Mouse (Mus musculus): ENCODE measurements around the gene Abhd14a.

The Abhd14a gene

GRCm38 (mm10) chr9:106452821-106453220 is 5.3 kb upstream of the Abhd14a start:
- no peak for DNase-seq (ENCODE audit: low spot score in 2 of 2)

- DNase-seq (ENCODE audit: low spot score in 2 of 2): no peak
Observed at GRCm38 (mm10) chr9:106452351-106452750, 4.9 kb upstream of the Abhd14a start.

- no peak for DNase-seq (ENCODE audit: low spot score in 2 of 2)
Observed at GRCm38 (mm10) chr9:106451899-106452298, 4.4 kb upstream of the Abhd14a start.

GRCm38 (mm10) chr9:106451298-106451697 is 3.8 kb upstream of the Abhd14a start:
- DNase-seq (ENCODE audit: low spot score in 2 of 2): no peak

- DNase-seq (ENCODE audit: low spot score in 2 of 2): no peak
Observed at GRCm38 (mm10) chr9:106450661-106451060, 3.2 kb upstream of the Abhd14a start.

GRCm38 (mm10) chr9:106449947-106450346 is 2.5 kb upstream of the Abhd14a start:
- DNase-seq (ENCODE audit: low spot score in 2 of 2): no peak

- no peak for DNase-seq (ENCODE audit: low spot score in 2 of 2)
Observed at GRCm38 (mm10) chr9:106448498-106449031, 1.1 kb upstream of the Abhd14a start.

GRCm38 (mm10) chr9:106447951-106448350 is 473 bp upstream of the Abhd14a start:
- DNase-seq (ENCODE audit: low spot score in 2 of 2): no peak

- DNase-seq (ENCODE audit: low spot score in 2 of 2): no peak
Observed at GRCm38 (mm10) chr9:106444836-106445235, 2.6 kb downstream of the Abhd14a start.

GRCm38 (mm10) chr9:106442680-106443079 is 4.8 kb downstream of the Abhd14a start:
- no peak for DNase-seq (ENCODE audit: low spot score in 2 of 2)

- DNase-seq (ENCODE audit: low spot score in 2 of 2): no peak
Observed at GRCm38 (mm10) chr9:106436566-106436965, 10.9 kb downstream of the Abhd14a start.

GRCm38 (mm10) chr9:106433389-106433788 is 14.1 kb downstream of the Abhd14a start:
- no peak for DNase-seq (ENCODE audit: low spot score in 2 of 2)

GRCm38 (mm10) chr9:106430015-106430264 is 17.5 kb downstream of the Abhd14a start:
- no peak for DNase-seq (ENCODE audit: low spot score in 2 of 2)

- peak; percentile 89 to 93 for DNase-seq (ENCODE audit: low spot score in 2 of 2)
Observed at GRCm38 (mm10) chr9:106429221-106430014, 18.1 kb downstream of the Abhd14a start, which contains the start of gene Rpl29. TSS of gene Rpl29 (plus strand) at chr9:106429454.

GRCm38 (mm10) chr9:106428719-106429220 is 18.7 kb downstream of the Abhd14a start:
- DNase-seq (ENCODE audit: low spot score in 2 of 2): no peak

GRCm38 (mm10) chr9:106421865-106422160 is 25.7 kb downstream of the Abhd14a start:
- peak; percentile 75 to 85 for DNase-seq (ENCODE audit: low spot score in 2 of 2)

- DNase-seq (ENCODE audit: low spot score in 2 of 2): no peak
Observed at GRCm38 (mm10) chr9:106421033-106421864, 26.2 kb downstream of the Abhd14a start.

GRCm38 (mm10) chr9:106420608-106421007 is 26.9 kb downstream of the Abhd14a start:
- DNase-seq (ENCODE audit: low spot score in 2 of 2): no peak

GRCm38 (mm10) chr9:106417841-106418625 is 29.4 kb downstream of the Abhd14a start:
- DNase-seq (ENCODE audit: low spot score in 2 of 2): peak; percentile 92 to 96

GRCm38 (mm10) chr9:106416826-106417225 is 30.7 kb downstream of the Abhd14a start:
- no peak for DNase-seq (ENCODE audit: low spot score in 2 of 2)

- no peak for DNase-seq (ENCODE audit: low spot score in 2 of 2)
Observed at GRCm38 (mm10) chr9:106413606-106414005, 33.9 kb downstream of the Abhd14a start.

GRCm38 (mm10) chr9:106412210-106412609 is 35.3 kb downstream of the Abhd14a start:
- DNase-seq (ENCODE audit: low spot score in 2 of 2): no peak
